ENCODE assay signal across 33 mouse cellular contexts in the genomic region with DNA sequence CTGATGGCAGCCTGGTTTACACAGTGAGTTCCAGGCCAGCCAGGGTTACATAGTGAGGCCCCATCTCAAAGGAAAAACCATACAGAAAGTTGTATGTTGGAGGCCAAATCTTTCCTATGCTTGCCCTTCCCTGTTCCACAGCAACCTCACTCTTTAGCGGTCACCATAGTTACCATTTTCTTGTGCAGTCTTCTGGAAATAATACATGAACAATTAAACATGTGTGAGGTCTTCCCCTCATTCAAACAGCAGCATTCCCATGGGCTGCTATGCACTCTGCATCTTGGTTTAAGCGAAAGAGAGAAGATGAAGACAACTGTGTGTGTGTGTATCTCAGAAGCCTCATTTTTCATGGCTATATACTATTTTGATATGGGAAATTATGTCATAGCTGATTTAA. TPM values are rescaled to one million over a fixed set of nuclear protein-coding genes. Genes with fewer than 3 reads are reported as not detected.
DNase-seq lines count a peak whose midpoint lies in the region; ATAC-seq lines count a peak whose summit lies in the region.
"Had no signal": no experiment of that assay in that cellular context is flagged by ENCODE, and none has a peak within 500 bp of the region (broad histone marks: within the 10 kb centered on the region; RNA-seq: fewer than 3 reads in every experiment).

No protein-coding gene starts in this region.

- peaks cover 12% of the 10 kb centered on the region for H3K4me1 ChIP-seq in forebrain, embryonic 14.5 days (ENCODE audit: control insufficient read depth, insufficient read depth, low read length)
- H3K4me1 ChIP-seq in forebrain, embryonic 13.5 days = peaks cover 21% of the 10 kb centered on the region

- DNase-seq in embryo, embryonic 10.5 days (ENCODE audit: low spot score) = peak; percentile 61
- DNase-seq in embryo, embryonic 10 days (ENCODE audit: low spot score) = no peak
- peak; percentile 52 for DNase-seq in forebrain, embryonic 14.5 days (ENCODE audit: low spot score)
- DNase-seq in retina, embryonic 14.5 days (ENCODE audit: low spot score) = peak; percentile 75
- DNase-seq in gastrocnemius, postnatal 10 days = no peak
- DNase-seq: adrenal gland, postnatal 10 days; adrenal gland, postnatal 36 days; cerebellum, adult 11 months; cerebellum, adult 2 months; cerebellum, adult 9-11 months; cerebellum, postnatal 25 days; heart, postnatal 14 days; heart, postnatal 4 days; kidney, adult 11 months; kidney, adult 8-10 months had no signal

- no peak overlapping the region for H3K4me3 ChIP-seq in forebrain, embryonic 14.5 days (ENCODE audit: low read depth, low read length)
- H3K4me3 ChIP-seq in forebrain, embryonic 13.5 days = no peak overlapping the region
- H3K4me3 ChIP-seq: heart, adult 2 months; heart, embryonic 10.5 days; heart, embryonic 13.5 days; hindbrain, embryonic 13.5 days; intestine, embryonic 15.5 days had no signal

- ATAC-seq in forebrain, embryonic 14.5 days = no peak
- ATAC-seq in forebrain, embryonic 13.5 days = no peak
- ATAC-seq: forebrain, embryonic 16.5 days; hindbrain, embryonic 16.5 days; intestine, embryonic 15.5 days; Patski had no signal

- H3K36me3 ChIP-seq in forebrain, embryonic 14.5 days (ENCODE audit: control insufficient read depth, insufficient read depth, low read length) = no peaks in the 10 kb centered on the region
- no peaks in the 10 kb centered on the region for H3K36me3 ChIP-seq in forebrain, embryonic 13.5 days (ENCODE audit: poor library complexity, severe bottlenecking)
- H3K36me3 ChIP-seq: heart, embryonic 10.5 days; heart, embryonic 13.5 days; hindbrain, embryonic 13.5 days; intestine, embryonic 15.5 days had no signal

- H3K9ac ChIP-seq in forebrain, embryonic 14.5 days (ENCODE audit: low read length) = no peak overlapping the region
- no peak overlapping the region for H3K9ac ChIP-seq in forebrain, embryonic 13.5 days
- H3K9ac ChIP-seq: heart, embryonic 13.5 days; hindbrain, embryonic 13.5 days; intestine, embryonic 15.5 days had no signal

- no peak overlapping the region for H3K27ac ChIP-seq in forebrain, embryonic 14.5 days (ENCODE audit: low read depth, low read length)
- H3K27ac ChIP-seq in forebrain, embryonic 13.5 days = no peak overlapping the region
- H3K27ac ChIP-seq: heart, adult 2 months; heart, embryonic 10.5 days; heart, embryonic 13.5 days; hindbrain, embryonic 13.5 days; intestine, embryonic 15.5 days had no signal

- WGBS in forebrain, embryonic 14.5 days = 15% methylated on average over 2 of the region's 2 CpGs
- 16% methylated on average over 2 of the region's 2 CpGs for WGBS in forebrain, embryonic 13.5 days

- no peak overlapping the region for H3K4me2 ChIP-seq in forebrain, embryonic 14.5 days (ENCODE audit: low read length)
- no peak overlapping the region for H3K4me2 ChIP-seq in forebrain, embryonic 13.5 days
- H3K4me2 ChIP-seq: heart, embryonic 13.5 days; hindbrain, embryonic 13.5 days; intestine, embryonic 15.5 days had no signal

- 0 out of 2 replicates have a peak, but pooled peaks cover 8% of the 10 kb centered on the region for H3K27me3 ChIP-seq in forebrain, embryonic 14.5 days (replicated peaks; ENCODE audit: control insufficient read depth, insufficient read depth, low read length)
- peaks cover 17% of the 10 kb centered on the region for H3K27me3 ChIP-seq in forebrain, embryonic 13.5 days

- no peaks in the 10 kb centered on the region for H3K9me3 ChIP-seq in forebrain, embryonic 14.5 days (replicated peaks; ENCODE audit: control insufficient read depth, low read length)
- H3K9me3 ChIP-seq in forebrain, embryonic 13.5 days (replicated peaks) = no peaks in the 10 kb centered on the region
- H3K9me3 ChIP-seq: heart, embryonic 10.5 days; heart, embryonic 13.5 days; intestine, embryonic 15.5 days had no signal

RNA-seq across cellular contexts. Expression of gene Doc2a, which starts 1.7 kb away (rescaled TPM):
- 4.9 and 6.7 TPM in 2 replicates for polyA plus RNA-seq in forebrain, embryonic 14.5 days (2014; fragmentation: Nextera tagmentation; extraction: Ambion mirVana)
- polyA plus RNA-seq in forebrain, embryonic 13.5 days (2015; fragmentation: Nextera tagmentation; extraction: Ambion mirVana) = 4.1 and 4.2 TPM in 2 replicates
- total RNA-seq in gastrocnemius, postnatal 10 days (2021) = under 1 TPM; 0.14 to 0.68 TPM
- total RNA-seq: common myeloid progenitor, adult 5-6 weeks; gastrocnemius, adult 8-10 months; gastrocnemius, postnatal 36 days; heart, adult 2 months; heart, postnatal 14 days; heart, postnatal 4 days had no signal
- polyA plus RNA-seq: heart, adult 2 months; heart, embryonic 16.5 days; Patski had no signal

RNA-seq across cellular contexts. Expression of gene 4930451I11Rik, which starts 14.1 kb away (rescaled TPM):
- polyA plus RNA-seq in forebrain, embryonic 14.5 days (2014; fragmentation: Nextera tagmentation; extraction: Ambion mirVana) = not detected in 2 replicates
- not detected in 2 replicates for polyA plus RNA-seq in forebrain, embryonic 13.5 days (2015; fragmentation: Nextera tagmentation; extraction: Ambion mirVana)
- not detected for total RNA-seq in gastrocnemius, postnatal 10 days (2021)
- total RNA-seq: adrenal gland, adult 18-20 months; adrenal gland, postnatal 10 days; adrenal gland, postnatal 36 days; common myeloid progenitor, adult 5-6 weeks; ES-E14; gastrocnemius, adult 8-10 months; gastrocnemius, postnatal 36 days; granulocyte monocyte progenitor cell, adult 5-6 weeks; heart, adult 2 months; heart, postnatal 14 days; heart, postnatal 4 days had no signal
- polyA plus RNA-seq: cerebellum, adult 2 months; embryonic facial prominence, embryonic 11.5 days; embryonic facial prominence, embryonic 14.5 days; forebrain, embryonic 16.5 days; heart, adult 2 months; heart, embryonic 10.5 days; heart, embryonic 13.5 days; heart, embryonic 16.5 days; hindbrain, embryonic 13.5 days; intestine, embryonic 15.5 days; Patski had no signal

RNA-seq across cellular contexts. Expression of gene Hirip3, which starts 16.3 kb away (rescaled TPM):
- 12.0 and 13.7 TPM in 2 replicates for polyA plus RNA-seq in forebrain, embryonic 14.5 days (2014; fragmentation: Nextera tagmentation; extraction: Ambion mirVana)
- polyA plus RNA-seq in forebrain, embryonic 13.5 days (2015; fragmentation: Nextera tagmentation; extraction: Ambion mirVana) = 47.7 and 49.1 TPM in 2 replicates
- 10 to 100 TPM; 11.9 to 18.1 TPM for total RNA-seq in gastrocnemius, postnatal 10 days (2021)

RNA-seq across cellular contexts. Expression of gene Ino80e, which starts 16.7 kb away (rescaled TPM):
- polyA plus RNA-seq in forebrain, embryonic 14.5 days (2014; fragmentation: Nextera tagmentation; extraction: Ambion mirVana) = 91.3 and 104 TPM in 2 replicates
- polyA plus RNA-seq in forebrain, embryonic 13.5 days (2015; fragmentation: Nextera tagmentation; extraction: Ambion mirVana) = 94.9 and 96.2 TPM in 2 replicates
- 10 to 100 TPM; 18.6 to 23.6 TPM for total RNA-seq in gastrocnemius, postnatal 10 days (2021)

RNA-seq across cellular contexts. Expression of gene Taok2, which starts 39.0 kb away (rescaled TPM):
- polyA plus RNA-seq in forebrain, embryonic 14.5 days (2014; fragmentation: Nextera tagmentation; extraction: Ambion mirVana) = 25.9 and 31.0 TPM in 2 replicates
- polyA plus RNA-seq in forebrain, embryonic 13.5 days (2015; fragmentation: Nextera tagmentation; extraction: Ambion mirVana) = 51.9 and 60.0 TPM in 2 replicates
- 10 to 100 TPM; 40.2 to 52.3 TPM for total RNA-seq in gastrocnemius, postnatal 10 days (2021)

Comparison
In these comparisons a context has a peak if more than half of its experiments do, and no peak if none do; other contexts are left out.
1. DNase-seq: peak in embryo, embryonic 10.5 days (single experiment), forebrain, embryonic 14.5 days (single experiment) and retina, embryonic 14.5 days (single experiment); none in embryo, embryonic 10 days (single experiment) and gastrocnemius, postnatal 10 days (single experiment).